Mouse (Mus musculus) hindbrain, embryonic 14.5 days (tissue): ENCODE data around the gene Midn. TPM values are rescaled to one million over a fixed set of nuclear protein-coding genes. Genes with fewer than 3 reads are reported as not detected.

ENCODE experiments used
- ATAC-seq: fragments of 200-750 bp; cut with Nextera tagmentation; 2 replicates; pipeline ENCODE4 v1.8.0; 2017; ENCODE audit warnings: moderate number of reproducible peaks, mild to moderate bottlenecking, moderate TSS enrichment, moderate library complexity; ENCODE audit not compliant: low FRiP score
- DNase-seq: peaks from one replicate; pipeline ENCODE4 v3.0.0-alpha.2; 2015; ENCODE audit warnings: low spot score
- H3K27ac ChIP-seq: fragments of 300-500 bp; sonication (generic); 2 replicates; pipeline ENCODE4 v1.5.1; 2014; ENCODE audit warnings: mild to moderate bottlenecking, moderate library complexity
- H3K27me3 ChIP-seq: fragments of 300-500 bp; sonication (generic); 2 replicates; pipeline ENCODE4 v1.6.1; 2014; ENCODE audit warnings: mild to moderate bottlenecking, low read length, mixed read lengths; ENCODE audit not compliant: control insufficient read depth, insufficient read depth
- H3K36me3 ChIP-seq: fragments of 300-500 bp; sonication (generic); replicated peaks from 2 replicates; pipeline ENCODE4 v1.6.1; 2014; ENCODE audit not compliant: control insufficient read depth, insufficient read depth
- H3K4me1 ChIP-seq: fragments of 300-500 bp; sonication (generic); replicated peaks from 2 replicates; pipeline ENCODE4 v1.6.1; 2014; ENCODE audit warnings: antibody characterized with exemption, low read length, mixed read lengths; ENCODE audit not compliant: control insufficient read depth, insufficient read depth
- H3K4me2 ChIP-seq: fragments of 300-500 bp; sonication (generic); replicated peaks from 2 replicates; pipeline ENCODE4 v1.6.1; 2014; ENCODE audit warnings: mild to moderate bottlenecking, moderate library complexity
- H3K4me3 ChIP-seq: fragments of 300-500 bp; sonication (generic); replicated peaks from 2 replicates; pipeline ENCODE4 v1.5.1; 2014; ENCODE audit warnings: mild to moderate bottlenecking, low read length
- H3K9ac ChIP-seq: fragments of 300-500 bp; sonication (generic); 2 replicates; pipeline ENCODE4 v1.6.1; 2014
- H3K9me3 ChIP-seq: fragments of 300-500 bp; sonication (generic); 2 replicates; pipeline ENCODE4 v1.6.1; 2016; ENCODE audit warnings: low read length; ENCODE audit not compliant: control insufficient read depth
- WGBS: fragments of 180-500 bp; shearing (Covaris S2); extraction: QIAGEN DNeasy Blood & Tissue Kit; methylation state at CpG from one replicate; pipeline ENCODE4 v1.1.7; 2014; 5-methylcytosine and 5-hydroxymethylcytosine counted together
- polyA plus RNA-seq: library from polyadenylated mRNA; unstranded; fragments of >200 nt; fragmentation: Nextera tagmentation; extraction: Ambion mirVana; gene quantifications from 2 replicates; pipeline ENCODE4 v1.2.1, GENCODE M21; 2014

The Midn gene
- polyA plus RNA-seq, 1 experiment from 2014 or later: 44.1 TPM

DNA sequence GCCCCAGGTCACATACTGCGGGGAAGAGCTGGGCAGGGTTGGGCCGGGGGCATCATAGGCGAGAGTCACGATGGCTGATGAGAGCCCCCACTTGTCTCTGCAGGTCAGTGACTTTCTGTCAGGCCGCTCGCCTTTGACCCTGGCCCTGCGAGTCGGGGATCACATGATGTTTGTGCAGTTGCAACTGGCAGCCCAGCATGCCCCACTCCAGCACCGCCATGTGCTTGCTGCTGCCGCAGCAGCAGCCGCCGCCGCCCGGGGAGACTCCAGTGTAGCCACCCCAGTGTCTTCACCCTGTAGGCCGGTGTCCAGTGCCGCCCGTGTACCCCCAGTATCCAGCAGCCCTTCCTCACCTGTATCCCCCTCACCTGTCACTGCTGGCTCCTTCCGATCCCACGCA is 5.6 kb downstream of the Midn start:
- WGBS: 84% methylated on average over 19 of the region's 19 CpGs
- Histone ChIP-seq H3K4me2 (peak overlapping the region; percentile 100), H3K9ac (peak overlapping the region; percentile 100), H3K4me1 (peaks cover 26% of the 10 kb centered on the region), H3K27me3 (no peaks in the 10 kb centered on the region), H3K27ac (no peak overlapping the region; the same call in 1 of the 2 replicates), H3K4me3 (peak overlapping the region; percentile 100), H3K9me3 (no peaks in the 10 kb centered on the region), H3K36me3 (peaks cover 77% of the 10 kb centered on the region)
- ATAC-seq (no peak), DNase-seq (no peak)

DNA sequence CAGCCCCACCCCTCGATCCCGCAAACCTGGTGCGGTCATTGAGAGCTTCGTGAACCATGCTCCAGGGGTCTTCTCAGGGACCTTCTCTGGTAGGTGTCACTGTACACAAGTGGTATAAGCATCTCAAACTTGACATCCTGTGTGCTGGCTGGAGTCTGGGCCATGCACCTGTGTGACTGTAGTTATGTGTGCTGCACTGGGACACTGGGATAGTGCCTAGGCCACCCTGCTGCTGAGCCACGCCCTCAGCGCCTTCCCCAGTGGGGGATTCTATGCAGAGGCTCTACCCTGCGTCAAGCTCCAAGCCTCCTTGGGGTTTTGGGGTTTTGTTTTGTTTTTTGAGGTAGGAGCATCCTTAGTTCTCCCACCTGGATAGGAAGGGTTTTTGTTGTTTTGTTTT is 6.3 kb downstream of the Midn start:
- H3K27ac ChIP-seq: peak overlapping the region; percentile 20; the same call in 1 of the 2 replicates
- 0 out of 2 replicates have a peak overlapping the region, but pooled peaks have one; percentile 100 for H3K9ac ChIP-seq
- 82% methylated on average over 7 of the region's 7 CpGs for WGBS
- no peak overlapping the region; the same call in 1 of the 2 replicates for H3K4me2 ChIP-seq
- peaks cover 33% of the 10 kb centered on the region for H3K4me1 ChIP-seq
- ATAC-seq: no peak
- no peaks in the 10 kb centered on the region for H3K27me3 ChIP-seq
- DNase-seq: no peak
- peaks cover 77% of the 10 kb centered on the region for H3K36me3 ChIP-seq
- peak overlapping the region; percentile 4; the same call in 1 of the 2 replicates for H3K4me3 ChIP-seq
- H3K9me3 ChIP-seq: no peaks in the 10 kb centered on the region

DNA sequence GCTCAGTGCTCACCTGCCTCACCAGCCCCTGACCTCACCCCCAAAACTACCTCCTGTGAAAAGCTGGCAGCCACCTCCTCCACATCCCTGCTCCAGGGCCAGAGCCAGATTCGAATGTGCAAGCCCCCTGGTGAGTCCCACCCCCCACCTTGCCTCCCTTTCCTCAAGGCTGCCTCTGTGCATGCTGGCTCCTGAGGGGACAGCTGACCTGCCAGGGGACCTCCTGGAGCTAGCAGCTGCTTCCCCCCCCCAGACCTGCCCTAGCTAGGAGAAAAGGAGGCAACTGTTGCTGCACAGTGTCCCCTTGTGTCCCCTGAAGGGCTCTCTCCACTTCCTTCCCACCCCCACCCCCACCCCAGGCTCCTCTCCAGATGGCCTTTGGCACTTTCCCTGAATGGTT is 7.2 kb downstream of the Midn start:
- 46% methylated on average over 1 of the region's 1 CpGs for WGBS
- peaks cover 37% of the 10 kb centered on the region for H3K4me1 ChIP-seq
- H3K4me2 ChIP-seq: no peak overlapping the region
- H3K36me3 ChIP-seq: peaks cover 73% of the 10 kb centered on the region
- H3K9ac ChIP-seq: 0 out of 2 replicates have a peak overlapping the region, but pooled peaks have one; percentile 14
- H3K4me3 ChIP-seq: no peak overlapping the region
- ATAC-seq (no peak), DNase-seq (no peak)
- no peaks in the 10 kb centered on the region for H3K9me3 ChIP-seq
- H3K27ac ChIP-seq: 0 out of 2 replicates have a peak overlapping the region, but pooled peaks have one; percentile 28
- no peaks in the 10 kb centered on the region for H3K27me3 ChIP-seq

DNA sequence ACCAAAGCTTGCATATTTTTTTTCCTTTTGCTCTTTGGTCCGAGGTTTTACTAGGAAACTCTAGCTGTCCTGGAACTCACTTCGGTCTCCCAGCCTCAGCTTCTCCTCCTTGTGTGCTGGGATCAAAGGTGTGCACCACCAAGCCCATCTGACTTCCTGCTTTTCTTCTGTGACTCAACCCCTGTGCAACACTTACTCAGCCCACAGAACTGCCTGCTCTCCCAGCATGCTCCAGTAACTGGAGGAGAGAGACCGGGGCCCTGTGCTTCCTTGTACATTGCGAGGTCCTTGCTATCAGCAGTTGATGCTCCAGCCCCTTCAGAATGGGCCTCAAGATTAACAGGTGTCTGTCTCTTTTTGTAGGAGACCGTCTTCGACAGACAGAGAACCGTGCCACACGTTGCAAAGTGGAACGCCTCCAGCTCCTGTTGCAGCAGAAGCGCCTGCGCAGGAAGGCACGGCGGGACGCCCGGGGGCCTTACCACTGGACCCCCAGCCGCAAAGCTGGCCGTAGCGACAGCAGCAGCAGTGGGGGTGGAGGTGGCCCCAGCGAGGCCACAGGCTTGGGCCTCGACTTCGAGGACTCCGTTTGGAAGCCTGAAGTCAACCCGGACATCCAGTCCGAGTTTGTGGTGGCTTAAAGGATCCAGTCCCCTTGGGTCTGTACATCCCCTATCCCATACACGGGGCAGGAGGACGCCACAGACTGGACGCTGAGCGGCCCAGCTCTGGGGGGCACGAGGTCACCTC is 8.1 kb downstream of the Midn start:
- H3K36me3 ChIP-seq: peaks cover 73% of the 10 kb centered on the region
- DNase-seq (no peak), ATAC-seq (no peak)
- 82% methylated on average over 29 of the region's 29 CpGs for WGBS
- H3K4me2 ChIP-seq: no peak overlapping the region
- H3K4me3 ChIP-seq: no peak overlapping the region
- H3K27ac ChIP-seq: 0 out of 2 replicates have a peak overlapping the region, but pooled peaks have one; percentile 28
- H3K27me3 ChIP-seq: no peaks in the 10 kb centered on the region
- no peak overlapping the region for H3K9ac ChIP-seq
- peaks cover 46% of the 10 kb centered on the region for H3K4me1 ChIP-seq
- no peaks in the 10 kb centered on the region for H3K9me3 ChIP-seq

DNA sequence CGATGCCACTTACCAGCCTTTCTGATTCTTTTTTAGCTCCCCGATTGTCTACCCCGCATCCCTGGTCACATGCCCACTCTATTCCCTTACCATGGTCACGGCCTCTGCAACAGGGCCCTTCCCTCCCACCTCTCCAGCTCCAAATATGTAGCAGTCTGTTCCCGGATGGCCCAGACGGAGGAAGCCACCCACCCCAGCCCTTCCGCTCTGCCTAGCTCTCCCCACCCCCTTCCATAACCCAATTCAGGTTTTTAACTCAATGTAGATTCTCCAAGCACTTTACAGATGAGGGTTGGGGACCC is 8.6 kb downstream of the Midn start:
- Histone ChIP-seq H3K9ac (peak overlapping the region; percentile 38; the same call in 1 of the 2 replicates), H3K36me3 (peaks cover 68% of the 10 kb centered on the region), H3K4me1 (peaks cover 49% of the 10 kb centered on the region), H3K27me3 (no peaks in the 10 kb centered on the region), H3K27ac (0 out of 2 replicates have a peak overlapping the region, but pooled peaks have one; percentile 28), H3K9me3 (no peaks in the 10 kb centered on the region), H3K4me2 (no peak overlapping the region), H3K4me3 (no peak overlapping the region)
- no peak for ATAC-seq
- WGBS: 54% methylated on average over 7 of the region's 7 CpGs
- no peak for DNase-seq

DNA sequence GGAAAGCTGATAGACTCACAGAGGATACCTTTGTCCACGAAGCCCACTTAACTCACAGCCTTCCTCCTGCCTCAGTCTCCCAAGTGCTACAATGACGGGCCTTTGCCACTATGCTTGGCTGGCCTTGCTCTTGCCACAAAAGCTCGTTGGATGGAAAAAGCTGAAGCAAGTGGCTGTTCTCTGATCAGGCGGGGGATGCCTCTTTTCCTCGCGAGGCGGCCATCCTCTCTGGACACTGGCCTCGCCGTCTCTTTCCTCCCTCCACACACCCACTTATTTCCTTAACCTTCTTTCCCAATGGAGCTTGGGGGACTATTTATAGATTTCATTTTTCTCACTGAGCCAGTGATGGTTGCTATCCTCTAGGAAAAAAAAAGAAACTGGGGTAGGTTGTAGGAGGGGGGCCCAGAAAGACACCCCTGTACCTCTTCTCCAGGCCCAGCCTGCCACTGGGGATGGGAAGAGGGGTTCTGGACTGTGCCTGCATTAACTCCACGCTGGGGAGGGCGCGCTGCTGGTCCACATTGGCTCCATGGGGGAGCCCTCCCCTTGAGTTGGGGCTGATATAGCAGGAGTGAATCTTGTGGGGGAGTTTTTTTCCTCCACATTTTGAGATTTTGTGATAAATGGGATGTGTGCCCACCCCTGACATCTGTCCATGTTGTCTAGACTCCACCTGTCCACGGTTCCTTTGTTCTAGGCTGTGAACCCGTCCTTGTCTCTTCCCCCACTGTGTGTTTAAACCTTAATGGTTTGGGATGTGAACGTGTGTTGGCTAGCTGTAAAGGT is 9.3 kb downstream of the Midn start:
- H3K4me1 ChIP-seq: peaks cover 43% of the 10 kb centered on the region
- no peak overlapping the region for H3K4me2 ChIP-seq
- peak overlapping the region; percentile 92 for H3K27ac ChIP-seq
- H3K9me3 ChIP-seq: no peaks in the 10 kb centered on the region
- WGBS: 51% methylated on average over 15 of the region's 15 CpGs
- DNase-seq (no peak), ATAC-seq (no peak)
- H3K36me3 ChIP-seq: peaks cover 62% of the 10 kb centered on the region
- H3K9ac ChIP-seq: peak overlapping the region; percentile 38
- H3K27me3 ChIP-seq: no peaks in the 10 kb centered on the region
- H3K4me3 ChIP-seq: no peak overlapping the region

DNA sequence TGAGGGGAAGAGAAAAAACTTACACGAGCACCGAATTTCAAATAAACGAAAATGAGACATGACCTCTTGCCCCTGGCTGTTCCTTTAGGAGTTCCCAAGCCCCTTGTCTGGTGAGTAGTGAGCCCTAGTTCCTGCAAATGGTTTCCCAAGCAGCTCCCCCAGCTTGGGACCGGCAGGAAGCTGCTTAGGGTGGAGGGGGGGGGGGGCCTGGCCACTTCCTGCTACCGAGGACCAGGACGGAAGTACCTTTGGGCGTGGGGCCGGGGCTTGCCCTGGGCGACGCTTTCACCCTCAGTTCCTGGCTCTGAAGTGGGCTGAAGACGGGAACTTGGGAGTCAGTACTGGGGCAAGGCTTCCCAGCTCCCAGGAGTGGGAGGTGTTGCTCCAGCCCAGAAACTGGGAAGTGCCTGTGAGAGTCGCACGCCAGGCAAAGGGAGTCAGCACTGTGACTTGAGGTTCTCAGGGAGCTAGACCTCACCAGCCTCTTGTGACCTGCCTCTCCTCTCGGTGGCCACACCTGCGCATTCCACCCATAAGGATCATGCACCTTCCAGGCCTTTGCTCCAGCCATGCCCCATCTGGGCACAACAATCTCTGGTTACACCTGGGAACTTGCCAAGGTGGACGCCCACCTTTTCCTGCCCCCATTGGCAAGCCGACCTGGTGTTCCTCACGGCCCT is 10.4 kb downstream of the Midn start:
- WGBS: 11% methylated on average over 18 of the region's 18 CpGs
- Histone ChIP-seq H3K36me3 (peaks cover 51% of the 10 kb centered on the region), H3K27ac (peak overlapping the region; percentile 92), H3K27me3 (no peaks in the 10 kb centered on the region), H3K9me3 (no peaks in the 10 kb centered on the region), H3K4me1 (peaks cover 32% of the 10 kb centered on the region), H3K9ac (no peak overlapping the region), H3K4me3 (no peak overlapping the region), H3K4me2 (peak overlapping the region; percentile 74; the same call in 1 of the 2 replicates)
- ATAC-seq (no peak), DNase-seq (no peak)

DNA sequence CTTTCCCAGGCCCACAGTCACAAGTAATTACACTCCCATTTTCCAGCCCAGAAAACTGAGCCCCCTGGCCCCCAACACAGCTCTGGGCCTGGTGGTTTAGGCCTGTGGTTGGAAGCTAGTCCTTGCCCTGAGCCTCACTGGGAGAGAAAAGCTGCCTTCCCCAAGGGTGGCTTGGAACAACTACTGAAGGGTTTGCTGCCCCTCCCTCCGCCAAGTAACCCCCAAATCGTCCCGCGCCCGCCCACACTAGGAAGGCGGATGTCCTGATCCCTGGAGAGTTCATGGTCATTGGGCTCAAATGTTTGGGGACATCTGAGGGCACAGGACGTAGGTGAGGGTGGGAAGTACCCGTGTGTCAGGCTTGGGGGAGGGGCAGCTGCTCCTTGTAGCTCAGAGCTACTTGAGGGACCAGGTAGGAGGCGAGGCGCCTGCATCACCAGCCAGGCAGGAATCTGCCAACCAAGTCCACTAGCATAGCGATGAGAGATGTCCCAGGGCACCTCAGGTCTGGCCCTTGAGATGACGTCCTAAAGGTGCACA is 11.0 kb downstream of the Midn start:
- ATAC-seq (peak; percentile 26; the same call in 1 of the 2 replicates), DNase-seq (no peak)
- Histone ChIP-seq H3K4me1 (peaks cover 30% of the 10 kb centered on the region), H3K4me2 (peak overlapping the region; percentile 74), H3K27me3 (no peaks in the 10 kb centered on the region), H3K27ac (peak overlapping the region; percentile 92), H3K9me3 (no peaks in the 10 kb centered on the region), H3K9ac (peak overlapping the region; percentile 59), H3K4me3 (peak overlapping the region; percentile 30), H3K36me3 (peaks cover 44% of the 10 kb centered on the region)
- 9% methylated on average over 12 of the region's 12 CpGs for WGBS
